Mouse (Mus musculus): ENCODE measurements around the gene Rsrc2.
A peak's percentile ranks its signal among the peaks of the same experiment; 100 is the strongest.

Gene Rsrc2

GRCm38 (mm10) chr5:123694468-123694867, 54.7 kb downstream of the Rsrc2 start:
- DNase-seq = no peak

GRCm38 (mm10) chr5:123684221-123685144, 64.7 kb downstream of the Rsrc2 start, which contains the start of gene Clip1:
Gene Clip1 (minus strand): TSS chr5:123684618.
- DNase-seq = peak; percentile 64

- DNase-seq = peak; percentile 70
These were observed 65.6 kb downstream of the Rsrc2 start for GRCm38 (mm10) chr5:123683377-123684220.

- DNase-seq = peak; percentile 49
These were observed 66.2 kb downstream of the Rsrc2 start for GRCm38 (mm10) chr5:123683043-123683376.

- DNase-seq = no peak
These were observed 66.8 kb downstream of the Rsrc2 start for GRCm38 (mm10) chr5:123682372-123682771.

- peak; percentile 47 for DNase-seq
These were observed 69.5 kb downstream of the Rsrc2 start for GRCm38 (mm10) chr5:123679546-123680263.

GRCm38 (mm10) chr5:123679106-123679505, 70.1 kb downstream of the Rsrc2 start:
- DNase-seq = no peak

All from cerebellum, adult 11 months (tissue).